Mouse (Mus musculus) bone marrow, adult 2 months (tissue): ENCODE data around the gene Fez1. TPM values are rescaled to one million over a fixed set of nuclear protein-coding genes. Genes with fewer than 3 reads are reported as not detected.
A peak's percentile ranks its signal among the peaks of the same experiment; 100 is the strongest.

Experiments
- H3K27ac ChIP-seq: fragments of 200-500 bp; 2 replicates; pipeline ENCODE4 v1.5.1; 2012; ENCODE audit warnings: low read depth, mild to moderate bottlenecking, control low read depth, inconsistent platforms, low read length; ENCODE audit not compliant: control insufficient read depth, poor library complexity, insufficient read depth
- H3K4me1 ChIP-seq: fragments of 200-500 bp; 2 replicates; pipeline ENCODE4 v1.6.1; 2011; ENCODE audit warnings: low read length; ENCODE audit not compliant: control insufficient read depth, insufficient read depth
- H3K4me3 ChIP-seq: fragments of 200-500 bp; replicated peaks from 2 replicates; pipeline ENCODE3; 2011; ENCODE audit warnings: mild to moderate bottlenecking, low read depth, low read length, control low read depth; ENCODE audit not compliant: control insufficient read depth
- CTCF ChIP-seq: fragments of 200-500 bp; IDR thresholded peaks from 2 replicates; pipeline ENCODE4 v1.5.1; 2011; ENCODE audit warnings: low read length, control low read depth; ENCODE audit not compliant: control insufficient read depth, insufficient read depth
- POLR2A ChIP-seq: fragments of 200-500 bp; IDR thresholded peaks from 2 replicates; pipeline ENCODE4 v1.6.1; 2011; ENCODE audit warnings: low read depth, mild to moderate bottlenecking, control low read depth, low read length, borderline replicate concordance; ENCODE audit not compliant: control insufficient read depth
- WGBS: fragments of 180-500 bp; shearing (Covaris S2); methylation state at CpG from one replicate; pipeline ENCODE4 v1.1.7; 2018; 5-methylcytosine and 5-hydroxymethylcytosine counted together
- polyA plus RNA-seq: library from polyadenylated mRNA; stranded (reverse); fragments of >200 nt; gene quantifications from 2 replicates; pipeline ENCODE4 v1.2.4, GENCODE M21; 2011; ENCODE audit warnings: low replicate concordance; ENCODE audit not compliant: missing spikeins, insufficient read depth, insufficient read length

Fez1 gene
- polyA plus RNA-seq, result 7.3 TPM in 1 of 2 replicates, not detected in the other

DNA sequence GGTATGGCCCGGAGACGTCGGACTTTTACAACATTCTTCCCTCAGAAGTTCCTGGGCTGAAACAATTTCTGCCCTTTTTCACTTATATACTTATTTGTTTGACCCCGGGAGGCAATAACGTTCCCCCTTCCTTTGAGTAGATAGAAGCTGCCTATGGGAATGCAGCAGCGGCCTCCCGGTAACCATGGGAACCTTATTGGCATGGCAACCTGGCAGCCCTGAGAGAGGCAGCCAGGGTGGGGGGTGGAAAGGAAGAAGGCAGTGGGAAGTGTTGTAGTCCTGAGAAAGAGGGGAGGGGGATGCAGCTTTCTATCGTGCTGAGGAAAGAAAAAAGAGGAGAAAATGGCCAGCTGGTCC lies at the start of gene Fez1:
Fez1 (plus strand) TSS at position 221 of the 357 bp plus-strand sequence.
- H3K4me1 ChIP-seq, result no peaks in the 10 kb centered on the region
- WGBS, result 13% methylated on average over 8 of the region's 8 CpGs
- H3K27ac ChIP-seq, result no peak within 1 kb of the TSS
- TF ChIP-seq POLR2A (no peak), CTCF (no peak)
- H3K4me3 ChIP-seq, result no peak within 1 kb of the TSS

DNA sequence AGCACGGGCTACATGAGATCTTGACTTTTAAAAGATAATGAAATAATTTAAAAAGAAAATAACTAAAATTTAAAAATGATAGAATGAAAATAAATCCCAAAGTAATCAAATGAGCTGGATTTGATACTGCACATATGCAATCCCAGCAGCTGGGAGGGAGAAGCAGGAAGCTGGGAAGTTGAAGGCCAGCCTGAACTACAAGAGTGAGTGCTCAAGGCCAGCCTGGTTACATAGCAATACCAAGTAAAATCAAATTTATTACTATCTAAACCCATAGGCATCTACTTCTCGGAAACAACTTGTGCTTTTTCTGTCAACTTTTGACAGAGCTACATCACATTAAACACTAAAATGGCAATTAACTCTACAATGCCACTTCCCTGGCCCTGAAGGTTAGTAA lies 37.7 kb upstream of the Fez1 start:
- H3K4me3 ChIP-seq, result no peak overlapping the region
- H3K27ac ChIP-seq, result no peak overlapping the region
- WGBS, result 79% methylated on average over 2 of the region's 2 CpGs
- H3K4me1 ChIP-seq, result no peaks in the 10 kb centered on the region
- TF ChIP-seq CTCF (no peak), POLR2A (no peak)

- H3K4me1 ChIP-seq, result no peaks in the 10 kb centered on the region
- WGBS, result 84% methylated on average over 3 of the region's 3 CpGs
Measured at GRCm38 (mm10) chr9:36792191-36792590, 29.5 kb upstream of the Fez1 start.

GRCm38 (mm10) chr9:36794487-36794886 lies 27.2 kb upstream of the Fez1 start:
- H3K4me3 ChIP-seq, result no peak overlapping the region
- H3K4me1 ChIP-seq, result no peaks in the 10 kb centered on the region
- H3K27ac ChIP-seq, result no peak overlapping the region
- 73% methylated on average over 2 of the region's 2 CpGs for WGBS
- TF ChIP-seq CTCF, result no peak

More at GRCm38 (mm10) chr9:36792191-36792590, 29.5 kb upstream of the Fez1 start:
- Histone ChIP-seq H3K27ac (no peak overlapping the region), H3K4me3 (no peak overlapping the region)
- no peak for TF ChIP-seq CTCF
- TF ChIP-seq POLR2A, result no peak

- 75% methylated on average over 1 of the region's 1 CpGs for WGBS
- no peak for TF ChIP-seq CTCF
- no peak for TF ChIP-seq POLR2A
- H3K4me3 ChIP-seq, result no peak overlapping the region
- H3K4me1 ChIP-seq, result no peaks in the 10 kb centered on the region
- no peak overlapping the region for H3K27ac ChIP-seq
Measured at GRCm38 (mm10) chr9:36795556-36795955, 26.1 kb upstream of the Fez1 start.

GRCm38 (mm10) chr9:36796224-36796623 lies 25.4 kb upstream of the Fez1 start:
- no peak overlapping the region for H3K27ac ChIP-seq
- H3K4me3 ChIP-seq, result peak overlapping the region; percentile 89
- H3K4me1 ChIP-seq, result no peaks in the 10 kb centered on the region
- TF ChIP-seq POLR2A (no peak), CTCF (no peak)
- WGBS, result 26% methylated on average over 5 of the region's 5 CpGs

DNA sequence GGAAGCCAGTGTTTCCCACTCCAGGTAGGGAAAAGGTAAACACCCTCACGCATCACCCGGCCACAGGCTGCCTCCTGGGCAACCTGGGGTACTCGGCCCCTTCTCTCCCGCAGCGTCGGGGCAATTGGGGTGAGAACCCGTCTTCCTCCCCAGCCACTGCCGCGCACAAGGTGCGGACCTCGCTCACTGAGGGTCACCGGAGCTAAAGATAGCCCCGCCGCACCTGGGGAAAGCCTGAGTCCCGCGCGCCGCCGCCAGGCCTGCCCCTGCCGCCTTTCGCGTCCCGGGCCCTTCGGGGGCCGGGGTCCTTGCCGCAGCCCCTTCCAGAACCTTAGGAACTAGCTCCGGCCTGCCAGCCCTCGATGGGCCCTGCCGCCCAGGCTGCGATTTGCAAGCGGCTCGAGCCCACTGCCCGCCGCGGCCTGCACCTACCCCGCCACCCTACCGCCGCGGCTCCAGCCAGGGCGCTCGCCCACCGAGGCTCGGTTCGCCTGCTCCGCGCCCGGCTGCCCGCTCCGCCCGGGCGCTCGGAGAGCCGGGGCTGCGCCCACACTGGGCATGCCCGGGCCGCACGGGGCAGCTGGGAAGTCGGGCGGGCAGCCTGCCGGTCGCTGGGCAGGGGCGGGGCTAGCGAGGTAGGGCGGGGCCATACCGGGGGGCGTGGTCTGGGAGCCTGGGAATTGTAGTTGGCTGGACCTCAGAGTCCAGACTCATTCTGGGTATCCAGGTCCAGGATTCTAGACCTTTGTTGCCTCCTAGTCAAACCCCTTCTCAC lies 24.7 kb upstream of the Fez1 start, which contains the start of gene Ei24:
Ei24 (minus strand) TSS at position 613 of the 775 bp plus-strand sequence.
- Histone ChIP-seq H3K4me1 (no peaks in the 10 kb centered on the region), H3K27ac (peak within 1 kb of the TSS; percentile 58; the same call in 1 of the 2 replicates), H3K4me3 (peak within 1 kb of the TSS; percentile 89)
- TF ChIP-seq POLR2A, result peak; percentile 38; the same call in 1 of the 2 replicates
- TF ChIP-seq CTCF, result no peak
- under 1% methylated on average over 65 of the region's 66 CpGs for WGBS

- no peak overlapping the region for H3K27ac ChIP-seq
- H3K4me1 ChIP-seq, result no peaks in the 10 kb centered on the region
- 86% methylated on average over 2 of the region's 2 CpGs for WGBS
- no peak overlapping the region for H3K4me3 ChIP-seq
- TF ChIP-seq CTCF, result no peak
- TF ChIP-seq POLR2A, result no peak
Measured at GRCm38 (mm10) chr9:36801961-36802360, 19.7 kb upstream of the Fez1 start.
